Mouse (Mus musculus) regulatory T cell (primary cell): Measurements from ENCODE around the gene Myo1d.

Experiments
- in situ Hi-C: fragments of 300-600 bp; cut with MboI, MseI; formaldehyde crosslinking; loops from one replicate; pipeline ENCODE4 v1.15.1; 2025; ENCODE audit warnings: high pct_unique_total_duplicates

The Myo1d gene

DNA sequence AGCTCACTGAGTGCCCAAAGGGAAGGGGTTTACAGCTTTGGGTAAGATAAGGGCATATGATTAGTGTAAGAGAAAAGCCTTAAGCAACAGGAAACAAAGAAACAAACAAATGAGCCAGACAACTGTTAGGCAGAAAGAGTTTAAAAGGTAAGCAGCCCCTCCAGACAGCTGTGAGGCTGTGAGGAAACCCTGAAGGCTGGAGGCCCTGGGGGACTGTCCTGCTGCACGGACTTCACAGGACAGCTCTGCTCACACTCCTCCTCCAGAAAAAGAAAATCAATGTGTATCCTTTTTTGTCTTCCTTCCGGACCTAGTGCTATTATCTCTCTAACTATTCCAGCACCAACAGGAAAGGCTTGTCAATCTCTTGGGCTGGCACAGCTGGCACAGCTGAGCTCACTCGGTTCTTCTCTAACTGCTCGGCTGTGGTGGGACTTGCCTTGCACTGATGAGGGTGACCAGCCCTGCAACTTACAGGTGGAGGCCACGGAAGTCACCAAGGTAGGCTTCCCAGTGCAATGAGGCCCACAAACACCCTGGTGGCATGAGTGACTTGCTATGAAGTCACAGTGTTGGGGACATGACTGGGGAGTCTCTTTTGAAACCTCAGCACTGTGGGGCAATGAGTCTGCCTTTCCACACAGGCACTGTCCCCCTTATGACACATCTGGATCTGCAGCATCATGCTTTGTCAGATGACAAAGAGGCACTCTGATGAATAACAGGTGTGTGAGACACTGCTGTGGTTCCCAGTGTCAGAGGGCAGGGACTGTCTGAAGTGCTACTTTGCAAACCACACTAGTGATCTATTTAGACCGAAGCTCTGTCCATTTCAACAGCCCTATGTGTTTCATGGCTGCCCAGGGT is 275.1 kb downstream of the Myo1d start:
- in situ Hi-C loops = no loop called here

DNA sequence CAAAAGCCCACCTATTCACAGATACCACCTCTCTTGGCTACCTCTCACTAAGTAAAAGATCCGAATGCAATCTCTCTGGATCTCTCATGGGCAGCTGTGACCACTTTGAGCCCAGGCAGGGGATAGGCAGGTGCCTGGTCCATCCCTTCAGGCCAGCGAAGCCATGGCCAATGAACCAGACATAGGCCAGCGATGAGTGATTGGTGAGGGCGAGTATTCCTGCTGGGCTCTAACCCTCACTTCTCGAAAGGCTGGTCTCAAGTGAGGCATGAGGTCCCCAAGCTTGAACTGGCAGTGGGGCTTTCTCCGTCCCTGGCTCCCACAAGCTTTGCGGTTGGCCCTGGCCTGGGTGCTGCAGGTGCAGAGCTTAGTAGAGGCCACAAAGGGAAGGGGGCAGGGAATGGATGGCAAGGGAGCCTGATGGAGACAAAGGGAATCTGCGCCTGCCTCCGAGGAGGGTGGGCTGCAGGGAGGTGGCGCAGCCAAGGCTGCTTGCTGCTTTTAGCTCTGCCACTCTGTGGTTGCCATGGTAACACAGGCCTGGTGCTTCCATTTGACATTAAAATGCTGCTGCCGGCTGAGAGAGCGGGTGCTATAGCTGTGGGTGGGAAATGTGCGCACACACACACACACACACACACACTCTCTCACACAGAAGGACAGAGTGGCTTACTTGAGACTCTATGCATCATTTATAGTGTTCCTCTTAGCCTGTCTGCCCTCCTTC is 275.9 kb downstream of the Myo1d start:
- in situ Hi-C loops = no loop called here

DNA sequence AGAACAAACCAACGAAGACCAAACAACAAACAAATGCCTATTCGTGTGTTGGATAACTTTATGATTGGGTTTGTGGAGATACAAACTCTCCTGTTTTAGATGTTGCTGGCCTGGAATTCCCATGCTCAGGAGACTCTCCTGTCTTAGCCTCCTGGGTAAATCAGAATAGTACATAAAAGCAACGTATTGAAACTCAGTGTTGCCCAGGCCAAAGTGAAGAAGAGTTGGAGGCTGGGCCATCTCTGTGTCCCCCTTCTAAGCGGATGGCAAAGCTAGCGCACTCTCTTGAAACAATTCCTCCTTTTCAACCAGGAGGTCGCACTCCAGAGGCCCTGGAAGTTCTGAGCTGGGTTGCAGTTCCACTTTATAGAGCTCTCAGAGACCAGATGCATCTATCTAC is 276.5 kb downstream of the Myo1d start:
- in situ Hi-C loops = no loop called here

DNA sequence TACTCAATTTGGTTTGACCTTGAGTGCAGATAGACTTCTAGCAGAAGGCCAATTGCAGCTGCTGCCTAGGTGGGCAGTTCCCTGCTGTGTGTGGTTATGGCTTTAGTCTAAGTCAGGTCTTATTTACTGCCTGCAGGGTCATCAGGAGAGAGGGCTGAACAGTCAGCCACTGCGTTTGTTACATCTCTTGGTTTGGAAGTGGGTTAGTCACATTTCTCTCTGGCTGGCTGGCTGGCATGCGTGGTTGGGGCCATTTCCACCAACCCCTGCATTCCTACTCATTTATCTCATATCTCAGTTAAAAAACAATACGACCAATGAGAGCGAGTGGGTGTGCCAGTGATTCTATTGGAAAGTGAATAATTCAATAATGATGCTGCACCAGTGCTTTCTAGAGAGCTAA is 280.3 kb downstream of the Myo1d start:
- in situ Hi-C loops = no loop called here

DNA sequence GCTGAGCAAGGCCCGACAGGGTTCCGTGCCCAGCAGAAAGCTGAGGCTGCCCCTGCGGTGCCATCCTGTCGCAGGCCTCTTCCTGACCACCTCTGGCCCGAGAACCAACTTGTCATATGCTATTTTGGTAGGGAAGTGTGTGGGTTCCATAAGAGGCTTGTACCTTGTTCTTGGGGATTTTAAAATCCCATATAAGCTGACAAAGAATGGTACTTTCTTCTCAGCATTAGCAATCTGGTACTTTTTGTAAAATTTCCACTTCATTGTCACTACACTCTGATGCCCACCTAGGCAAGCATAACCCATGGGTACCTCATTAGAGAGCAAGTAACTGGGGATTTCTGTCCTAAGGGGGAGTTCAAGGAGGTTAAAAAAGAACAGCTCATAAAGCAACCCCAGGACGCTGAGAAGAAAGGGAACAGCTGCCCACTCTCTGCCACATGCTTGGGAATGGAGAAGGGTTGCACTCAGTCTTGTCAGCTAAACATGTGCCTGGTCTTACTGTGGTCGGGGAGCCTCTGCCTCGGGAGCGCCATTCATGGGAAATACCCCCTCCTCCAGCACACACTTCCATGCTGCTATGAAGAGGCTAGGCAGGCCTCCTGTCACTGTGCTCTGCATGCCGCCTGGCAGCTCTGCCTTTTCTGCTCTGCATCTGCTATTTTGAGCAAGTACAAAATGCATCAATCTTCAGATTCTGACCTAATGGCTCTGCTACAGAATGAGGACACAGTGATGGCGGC is 281.3 kb downstream of the Myo1d start:
- in situ Hi-C loops = no loop called here

DNA sequence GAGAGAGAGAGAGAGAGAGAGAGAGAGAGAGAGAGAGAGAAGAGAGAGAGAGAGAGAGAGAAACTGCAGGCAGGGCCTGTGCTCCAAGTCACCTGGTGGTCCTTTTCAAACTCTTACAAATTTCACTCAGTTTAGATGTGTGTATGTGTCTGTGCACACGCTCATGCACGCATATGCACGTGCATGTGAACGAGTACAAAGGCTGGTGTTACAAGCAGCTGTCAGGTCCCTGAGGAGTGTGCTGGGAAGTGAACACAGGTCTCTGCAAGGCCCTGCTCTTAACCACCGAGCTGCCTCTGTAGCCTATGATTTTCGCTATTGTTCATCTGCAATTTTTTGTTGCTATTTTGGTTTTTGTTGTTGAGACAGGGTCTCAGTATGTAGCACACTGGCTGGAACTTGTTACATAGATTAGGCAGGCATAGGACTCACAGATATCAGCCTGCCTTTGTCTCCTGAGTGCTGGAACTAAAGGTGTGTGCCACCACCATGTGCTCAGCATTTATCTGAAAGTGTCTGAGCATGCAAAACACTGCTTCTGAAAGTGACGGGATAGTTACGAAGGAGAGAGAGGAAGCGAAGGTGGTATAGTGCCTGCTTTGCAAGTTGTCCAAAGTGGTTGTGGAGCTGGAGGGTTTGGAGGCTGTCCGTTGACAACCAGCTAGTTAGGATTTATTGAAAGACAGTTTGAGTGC is 282.5 kb downstream of the Myo1d start:
- in situ Hi-C loops = no loop called here

DNA sequence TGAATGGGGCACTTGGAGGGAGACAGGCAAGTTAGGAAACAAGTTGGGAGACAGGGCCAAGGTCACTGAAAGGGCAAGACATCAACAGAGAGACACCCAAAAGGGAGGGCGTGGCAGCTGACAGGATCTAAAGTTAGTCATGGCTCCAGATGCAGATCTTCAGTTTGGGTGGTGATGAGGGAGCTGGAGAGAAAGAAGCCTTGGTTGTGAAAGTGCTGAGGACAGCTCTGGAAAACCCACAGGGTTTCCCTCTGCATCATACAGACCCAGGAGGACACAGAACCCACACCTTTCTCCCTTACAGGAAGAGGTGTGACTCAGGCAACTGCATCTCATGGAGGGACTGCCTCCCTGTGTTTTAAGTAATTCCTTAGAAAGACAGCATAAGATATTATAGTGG is 283.2 kb downstream of the Myo1d start:
- in situ Hi-C loops = no loop called here

DNA sequence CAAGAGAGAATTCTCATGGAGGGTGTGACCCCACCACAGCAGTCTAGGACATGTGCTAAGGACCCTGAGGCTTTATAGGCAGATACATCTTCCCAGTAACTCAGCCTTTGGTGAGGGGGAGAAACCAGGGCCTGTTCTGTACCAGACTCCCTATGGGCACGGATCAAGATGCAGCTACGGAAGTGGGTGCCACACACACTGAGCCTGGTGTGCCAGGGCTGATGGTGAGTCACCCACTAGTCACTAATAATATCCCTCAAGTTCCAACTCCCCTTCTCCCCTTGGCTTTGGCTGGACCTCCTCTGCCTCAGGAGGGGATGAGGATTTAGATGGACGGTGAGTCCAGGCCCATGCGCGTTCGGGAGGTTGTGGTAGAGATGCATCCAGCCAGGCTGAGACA is 283.9 kb downstream of the Myo1d start:
- in situ Hi-C loops = no loop called here

DNA sequence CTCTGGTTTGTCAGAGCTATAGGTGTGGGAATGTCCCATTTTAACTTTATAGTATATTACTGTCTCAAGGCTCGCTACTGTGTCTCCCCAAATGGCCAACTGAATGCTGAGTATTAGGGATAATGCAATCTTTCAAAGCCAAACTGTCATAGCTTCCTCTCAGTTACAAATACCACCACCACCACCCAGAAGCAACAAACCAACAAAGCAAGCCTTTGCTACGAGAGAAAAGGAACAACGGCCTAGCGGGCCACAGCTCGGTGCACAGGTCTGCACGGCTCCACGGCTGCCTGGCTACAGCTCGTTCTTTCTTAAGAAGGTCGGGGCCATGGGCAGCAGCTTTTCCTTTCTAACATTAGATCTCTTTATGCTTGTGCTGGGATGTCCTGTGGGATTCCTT is 285.0 kb downstream of the Myo1d start:
- in situ Hi-C loops = loop anchor here (5.0 kb wide), 1 partner anchor 32 kb away; no protein-coding TSS in a partner anchor

DNA sequence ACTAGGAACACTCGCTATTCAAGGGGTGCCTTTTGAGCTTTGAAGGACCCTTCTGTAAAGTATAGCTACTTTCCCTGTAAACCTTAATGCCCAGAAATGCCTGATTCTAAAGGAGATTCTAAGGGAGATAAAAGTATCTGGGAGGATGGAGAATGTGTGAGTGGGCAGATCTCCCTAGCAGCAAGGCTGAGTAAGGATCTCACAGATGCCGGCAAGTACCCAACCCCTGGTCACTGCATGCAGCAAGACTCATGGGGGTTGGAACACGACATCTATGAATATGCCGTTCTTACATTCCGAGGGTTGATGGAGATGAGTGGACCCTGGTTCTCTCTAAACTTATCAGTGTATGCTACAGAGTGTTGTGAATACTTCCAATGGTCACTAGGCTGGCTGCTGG is 286.6 kb downstream of the Myo1d start:
- in situ Hi-C loops = loop anchor here (5.0 kb wide), 1 partner anchor 34 kb away; no protein-coding TSS in a partner anchor

DNA sequence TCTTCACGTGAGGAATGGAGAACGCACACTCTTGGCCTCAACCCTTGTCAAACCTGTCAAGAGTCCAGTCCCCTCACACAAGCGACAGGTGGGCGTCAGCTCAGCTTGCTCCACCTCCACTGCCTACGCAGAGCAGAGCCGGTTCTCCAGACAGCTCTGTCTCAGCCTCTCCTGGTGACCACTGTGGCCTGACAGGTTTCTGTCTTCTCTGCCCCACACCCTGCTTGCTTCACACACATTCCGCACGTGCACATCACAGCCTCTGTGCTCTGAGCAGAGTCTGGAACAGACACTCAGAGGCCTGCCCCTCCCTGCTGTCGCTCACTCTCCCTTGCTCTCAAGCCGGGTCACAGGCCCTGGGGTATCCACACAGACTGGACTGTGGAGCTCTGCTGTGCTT is 289.0 kb downstream of the Myo1d start:
- in situ Hi-C loops = loop anchor here (5.0 kb wide), 1 partner anchor 36 kb away; no protein-coding TSS in a partner anchor

DNA sequence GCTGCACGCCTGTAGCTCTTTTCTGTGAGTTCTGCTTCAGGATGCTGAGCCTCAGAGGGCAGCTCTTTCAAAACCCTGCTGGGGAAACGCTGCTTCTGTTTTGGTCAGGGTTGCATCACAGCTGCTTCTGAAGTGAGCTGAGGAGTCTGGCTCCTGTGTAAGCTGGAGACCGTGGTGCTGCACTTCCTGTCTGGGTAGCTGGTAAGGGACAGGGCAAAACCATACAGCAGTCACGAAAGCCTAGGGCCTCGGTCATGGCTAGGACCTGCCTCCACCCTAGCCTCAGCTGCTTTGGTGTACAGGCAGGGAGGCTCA is 290.0 kb downstream of the Myo1d start:
- in situ Hi-C loops = loop anchor here (5.0 kb wide), 1 partner anchor 37 kb away; no protein-coding TSS in a partner anchor

DNA sequence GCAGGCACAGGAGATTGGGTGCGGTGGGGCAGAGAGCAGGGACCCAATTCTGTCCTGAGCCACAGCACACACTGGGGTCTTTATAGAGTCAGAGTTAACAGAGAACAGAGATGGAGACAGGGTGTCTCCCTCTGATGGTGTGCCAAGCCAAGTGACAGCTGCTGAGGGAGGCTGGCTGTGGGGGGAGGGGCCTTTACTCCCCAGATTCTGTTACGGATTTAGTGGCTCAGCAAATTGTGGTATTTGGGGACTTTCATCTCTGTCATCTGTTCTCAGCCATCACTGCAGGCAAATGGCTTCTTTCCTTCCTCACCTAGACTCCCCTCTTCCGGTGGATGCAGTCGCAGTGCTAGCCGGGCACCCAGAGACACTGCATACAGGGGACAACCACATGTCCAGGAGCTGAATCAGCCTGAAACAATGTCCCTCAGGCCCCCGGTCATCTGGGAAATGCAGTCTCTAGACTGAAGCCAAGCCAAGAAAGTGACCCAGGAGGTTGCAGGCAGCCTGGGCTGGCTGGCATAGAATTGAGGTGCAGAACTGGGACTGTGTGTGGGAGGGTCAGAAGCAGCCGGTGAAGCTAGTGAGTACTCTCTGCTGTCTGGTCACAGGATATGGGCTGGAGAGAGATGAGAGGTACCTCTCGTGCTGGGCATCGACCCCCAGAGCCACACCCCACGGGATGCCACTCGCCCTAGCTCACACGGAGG is 290.5 kb downstream of the Myo1d start:
- in situ Hi-C loops = no loop called here

DNA sequence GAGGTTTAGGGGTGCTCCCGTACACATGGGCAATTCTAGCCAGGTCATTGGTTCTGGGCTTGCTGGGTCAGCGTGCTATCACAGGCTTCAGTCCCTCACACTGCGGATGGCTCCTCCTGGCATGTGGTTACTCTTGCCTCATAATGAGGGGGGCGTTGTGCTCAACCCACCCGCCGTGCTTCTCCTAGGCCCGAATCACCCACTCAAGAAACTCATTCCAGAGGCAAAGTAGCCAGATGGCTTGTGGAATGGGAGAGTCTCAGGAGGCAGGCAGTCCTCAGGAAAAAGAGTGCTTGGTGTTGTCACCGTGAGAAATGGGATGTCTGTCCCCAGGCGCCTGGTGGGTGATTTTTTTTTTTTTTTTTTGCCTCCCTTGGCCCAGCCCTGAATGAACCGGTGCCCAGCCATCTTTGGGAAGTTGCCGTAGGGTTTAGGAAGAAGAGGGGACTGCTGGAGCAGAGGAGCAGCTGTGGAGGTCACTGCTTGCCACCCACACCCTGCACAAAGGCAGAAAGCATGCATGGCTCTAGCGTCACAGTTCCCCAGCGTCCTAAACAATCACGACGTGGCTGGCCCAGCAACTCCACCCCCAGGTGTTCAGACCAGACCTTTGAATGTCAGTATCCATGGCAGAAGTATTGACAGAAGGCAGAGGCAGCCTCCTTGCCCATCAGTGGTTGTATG is 291.8 kb downstream of the Myo1d start:
- in situ Hi-C loops = no loop called here

DNA sequence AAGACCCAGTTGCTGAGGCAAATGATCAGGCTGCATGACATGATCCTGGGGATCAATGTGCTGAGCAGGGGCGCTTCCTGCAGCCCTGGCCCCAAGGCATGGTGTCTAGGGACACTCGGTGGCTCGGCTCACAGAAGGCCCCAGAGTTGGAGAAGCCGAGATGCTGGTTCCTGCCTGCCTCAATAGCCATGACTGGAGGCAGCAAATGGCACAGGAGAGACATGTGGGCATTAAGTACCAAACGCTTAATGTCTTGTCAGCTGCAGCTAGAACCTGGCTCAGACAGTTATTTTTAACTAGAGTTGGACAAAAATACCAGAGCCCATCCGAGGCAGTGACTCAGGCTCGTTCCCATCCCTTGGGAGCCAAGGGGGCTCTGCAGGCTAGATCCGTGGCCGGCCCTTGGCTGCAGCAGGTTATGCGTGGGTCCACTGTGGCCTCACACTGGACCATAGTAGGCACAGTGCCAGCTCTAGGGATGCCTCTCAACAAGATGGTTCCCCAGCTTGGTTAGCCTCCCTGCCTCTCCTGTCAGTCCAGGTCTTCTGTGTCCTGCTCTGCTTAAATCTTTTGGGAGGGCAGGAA is 294.1 kb downstream of the Myo1d start:
- in situ Hi-C loops = no loop called here

DNA sequence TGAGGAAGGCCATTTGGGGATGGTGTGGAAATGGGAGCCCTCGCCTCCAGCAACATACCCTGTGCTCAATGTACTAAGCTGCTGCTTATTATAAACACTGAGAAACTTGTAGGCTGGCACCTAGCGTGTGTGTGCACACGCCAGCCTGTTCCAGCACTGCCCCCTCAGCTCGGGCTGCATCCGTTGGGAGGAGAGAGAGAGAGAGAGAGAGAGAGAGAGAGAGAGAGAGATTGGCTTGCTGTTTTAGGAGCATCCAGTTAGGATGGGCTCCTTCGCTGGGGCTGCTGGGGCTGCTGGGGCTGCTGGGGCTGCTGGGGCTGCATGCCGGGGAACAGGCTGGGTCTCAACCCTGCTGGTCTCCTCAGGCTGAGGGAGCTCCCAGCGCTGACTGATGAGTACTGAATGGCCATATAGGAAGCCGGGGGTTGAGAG is 294.7 kb downstream of the Myo1d start:
- in situ Hi-C loops = no loop called here

DNA sequence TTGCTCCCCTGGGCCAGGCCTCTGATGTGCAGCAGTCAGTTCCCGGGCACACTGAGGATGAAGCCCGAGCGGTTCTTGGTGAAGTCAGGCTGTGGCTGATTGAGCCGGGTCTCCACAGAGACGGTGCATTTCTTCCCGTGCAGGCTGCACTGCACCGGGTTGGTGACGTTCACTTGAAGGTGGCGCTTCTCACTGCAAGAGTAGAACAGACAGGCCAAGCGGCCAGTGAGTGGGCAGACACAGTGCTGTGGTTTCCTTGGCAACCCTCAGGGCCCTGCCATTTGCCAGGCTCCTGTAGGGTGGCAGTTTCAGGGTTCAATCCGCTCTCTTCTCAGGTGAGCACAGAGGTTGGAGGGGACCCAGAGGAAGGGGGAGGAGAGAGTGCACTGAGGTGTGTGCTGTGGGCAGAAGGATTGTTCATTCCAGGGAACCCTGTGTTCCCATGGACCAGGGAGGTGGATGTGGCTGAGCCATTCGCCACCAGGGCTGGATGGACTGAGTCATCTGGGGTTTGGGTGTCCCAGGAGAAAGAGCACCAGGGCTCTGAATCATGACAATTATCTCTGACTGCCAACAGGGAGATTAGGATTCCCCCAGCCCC is 295.5 kb downstream of the Myo1d start:
- in situ Hi-C loops = no loop called here

DNA sequence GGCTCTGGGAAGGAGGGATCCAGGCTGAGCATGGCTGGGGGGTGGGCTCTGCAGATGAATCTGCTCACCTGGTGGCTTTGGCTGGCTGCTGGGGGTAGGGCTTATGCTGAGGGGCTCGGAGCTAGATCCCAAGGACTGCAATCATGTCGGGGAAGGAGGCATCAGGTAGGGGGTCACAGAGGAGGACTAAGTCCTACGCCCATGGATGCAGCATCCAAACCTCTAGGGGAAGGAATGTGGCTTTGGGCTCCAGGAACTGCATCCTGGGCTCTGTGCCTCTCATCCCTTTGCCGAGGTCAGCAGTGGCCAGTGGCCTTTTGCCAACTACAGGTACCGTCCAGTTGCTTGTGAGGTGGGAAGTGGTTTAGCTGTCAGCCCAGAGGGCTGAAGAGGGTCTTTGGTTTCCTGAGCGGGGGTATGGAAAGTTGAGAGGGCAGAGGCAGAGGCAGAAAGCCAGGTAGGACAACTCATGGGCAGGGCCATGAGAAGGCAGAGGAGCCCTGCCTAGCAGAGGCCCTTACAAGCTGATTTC is 296.2 kb downstream of the Myo1d start:
- in situ Hi-C loops = no loop called here

DNA sequence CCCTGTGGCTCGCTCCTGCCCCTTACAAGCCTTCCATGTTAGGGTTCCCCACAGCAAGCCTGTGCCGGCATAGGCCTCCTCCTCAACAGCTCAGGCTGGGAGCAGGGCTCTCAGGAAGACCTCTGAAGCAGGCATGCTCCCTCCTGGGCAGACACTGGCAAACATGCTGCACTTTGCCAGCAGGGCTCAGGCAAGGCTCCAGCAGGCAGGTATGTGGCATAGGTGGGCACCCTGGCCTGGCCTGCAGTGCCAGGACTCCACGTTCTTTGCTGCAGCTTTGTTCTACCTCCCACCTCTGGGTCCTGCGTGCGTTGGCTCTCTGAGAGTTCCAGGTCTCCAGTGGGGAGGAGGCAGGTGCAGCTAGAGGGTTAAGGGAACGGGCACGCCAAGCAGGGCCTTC is 296.9 kb downstream of the Myo1d start:
- in situ Hi-C loops = no loop called here
